Mouse (Mus musculus) lung, embryonic 15.5 days (tissue): ENCODE measurements around the gene Zfp882. TPM values are rescaled to one million over a fixed set of nuclear protein-coding genes. Genes with fewer than 3 reads are reported as not detected.
"Not testable (repeated sequence)": the region's sequence is repeated elsewhere in the genome, so short reads cannot be mapped to it uniquely, and the experiment has no call there.

Experiments
- ATAC-seq: fragments of 200-750 bp; cut with Nextera tagmentation; 2 replicates; pipeline ENCODE4 v1.8.0; 2017; ENCODE audit warnings: moderate number of reproducible peaks, borderline replicate concordance; ENCODE audit not compliant: low FRiP score, low TSS enrichment; ENCODE audit errors: extremely low read depth
- H3K27ac ChIP-seq: fragments of 300-500 bp; sonication (generic); 2 replicates; pipeline ENCODE4 v1.5.1; 2015; ENCODE audit warnings: moderate library complexity, mild to moderate bottlenecking, inconsistent platforms
- H3K27me3 ChIP-seq: fragments of 300-500 bp; sonication (generic); 2 replicates; pipeline ENCODE4 v1.6.1; 2015; ENCODE audit warnings: inconsistent platforms
- H3K36me3 ChIP-seq: fragments of 300-500 bp; sonication (generic); 2 replicates; pipeline ENCODE4 v1.6.1; 2015; ENCODE audit warnings: inconsistent platforms
- H3K4me1 ChIP-seq: fragments of 300-500 bp; sonication (generic); 2 replicates; pipeline ENCODE4 v1.6.1; 2015; ENCODE audit warnings: inconsistent platforms
- H3K4me2 ChIP-seq: fragments of 300-500 bp; sonication (generic); 2 replicates; pipeline ENCODE4 v1.6.1; 2015; ENCODE audit warnings: inconsistent platforms, mild to moderate bottlenecking, moderate library complexity
- H3K4me3 ChIP-seq: fragments of 300-500 bp; sonication (generic); 2 replicates; pipeline ENCODE4 v1.5.1; 2015; ENCODE audit warnings: mild to moderate bottlenecking, inconsistent platforms
- H3K9ac ChIP-seq: fragments of 300-500 bp; sonication (generic); 2 replicates; pipeline ENCODE4 v1.6.1; 2015; ENCODE audit warnings: inconsistent platforms
- H3K9me3 ChIP-seq: fragments of 300-500 bp; sonication (generic); 2 replicates; pipeline ENCODE4 v1.6.1; 2016; ENCODE audit warnings: inconsistent platforms
- WGBS: fragments of 180-500 bp; shearing (Covaris S2); methylation state at CpG from one replicate; pipeline ENCODE4 v1.1.7; 2015; 5-methylcytosine and 5-hydroxymethylcytosine counted together
- polyA plus RNA-seq: library from polyadenylated mRNA; unstranded; fragments of >200 nt; fragmentation: Nextera tagmentation; extraction: Ambion mirVana; gene quantifications from 2 replicates; pipeline ENCODE4 v1.2.1, GENCODE M21; 2015

Gene Zfp882
- polyA plus RNA-seq, 1 experiment from 2014 or later, result 6.6 TPM

- Histone ChIP-seq H3K4me1 (peaks cover 8% of the 10 kb centered on the region), H3K9ac (no peak overlapping the region), H3K27ac (no peak overlapping the region), H3K4me3 (no peak overlapping the region), H3K9me3 (no peaks in the 10 kb centered on the region), H3K36me3 (peaks cover 29% of the 10 kb centered on the region), H3K27me3 (no peaks in the 10 kb centered on the region), H3K4me2 (no peak overlapping the region)
- WGBS, result 93% methylated on average over 3 of the region's 3 CpGs
- ATAC-seq, result no peak
Observed at GRCm38 (mm10) chr8:71926551-71926950, 18.1 kb downstream of the Zfp882 start.

- no peak overlapping the region for H3K9ac ChIP-seq
- no peaks in the 10 kb centered on the region for H3K9me3 ChIP-seq
- no peak overlapping the region for H3K4me3 ChIP-seq
- no peak overlapping the region for H3K4me2 ChIP-seq
- H3K4me1 ChIP-seq, result peaks cover 8% of the 10 kb centered on the region
- no peak overlapping the region for H3K27ac ChIP-seq
- peaks cover 33% of the 10 kb centered on the region for H3K36me3 ChIP-seq
- no peaks in the 10 kb centered on the region for H3K27me3 ChIP-seq
- ATAC-seq, result no peak
Observed at GRCm38 (mm10) chr8:71927779-71928178, 19.4 kb downstream of the Zfp882 start.

GRCm38 (mm10) chr8:71938037-71938436, 29.6 kb downstream of the Zfp882 start:
- not testable (repeated sequence) for H3K27me3 ChIP-seq, H3K36me3 ChIP-seq, H3K4me3 ChIP-seq, H3K4me1 ChIP-seq, H3K4me2 ChIP-seq, ATAC-seq, H3K9me3 ChIP-seq, H3K9ac ChIP-seq, H3K27ac ChIP-seq
- 76% methylated on average over 2 of the region's 2 CpGs for WGBS

GRCm38 (mm10) chr8:71940293-71941208, 32.1 kb downstream of the Zfp882 start:
- Histone ChIP-seq H3K36me3 (no peaks in the 10 kb centered on the region), H3K4me2 (no peak overlapping the region), H3K9me3 (no peaks in the 10 kb centered on the region), H3K4me3 (no peak overlapping the region), H3K27ac (no peak overlapping the region), H3K9ac (no peak overlapping the region), H3K27me3 (no peaks in the 10 kb centered on the region), H3K4me1 (no peaks in the 10 kb centered on the region)
- no peak for ATAC-seq
- 68% methylated on average over 2 of the region's 2 CpGs for WGBS

GRCm38 (mm10) chr8:71941776-71942175, 33.4 kb downstream of the Zfp882 start:
- Histone ChIP-seq H3K9me3 (no peaks in the 10 kb centered on the region), H3K9ac (no peak overlapping the region), H3K27me3 (no peaks in the 10 kb centered on the region), H3K27ac (no peak overlapping the region), H3K4me3 (no peak overlapping the region), H3K4me1 (no peaks in the 10 kb centered on the region), H3K4me2 (no peak overlapping the region), H3K36me3 (no peaks in the 10 kb centered on the region)
- ATAC-seq, result no peak
- WGBS, result 84% methylated on average over 1 of the region's 1 CpGs

- Histone ChIP-seq H3K9ac (no peak overlapping the region), H3K27ac (no peak overlapping the region), H3K9me3 (no peaks in the 10 kb centered on the region), H3K36me3 (no peaks in the 10 kb centered on the region), H3K4me2 (no peak overlapping the region), H3K27me3 (no peaks in the 10 kb centered on the region), H3K4me1 (peaks cover 14% of the 10 kb centered on the region; the same call in 1 of the 2 replicates), H3K4me3 (no peak overlapping the region)
- ATAC-seq, result no peak
- WGBS, result 82% methylated on average over 5 of the region's 5 CpGs
Observed at GRCm38 (mm10) chr8:71948624-71949023, 40.2 kb downstream of the Zfp882 start.

GRCm38 (mm10) chr8:71950482-71951221, 42.2 kb downstream of the Zfp882 start, which contains the start of gene Zfp961:
Gene Zfp961, plus strand, starts transcription at chr8:71951038.
- peak; percentile 100 for ATAC-seq
- peak within 1 kb of the TSS; percentile 84 for H3K4me3 ChIP-seq
- peak within 1 kb of the TSS; percentile 65 for H3K4me2 ChIP-seq
- peak within 1 kb of the TSS; percentile 89 for H3K27ac ChIP-seq
- peak within 1 kb of the TSS; percentile 69 for H3K9ac ChIP-seq
- H3K27me3 ChIP-seq, result no peaks in the 10 kb centered on the region
- H3K36me3 ChIP-seq, result peaks cover 14% of the 10 kb centered on the region; the same call in 1 of the 2 replicates
- 0 out of 2 replicates have a peak, but pooled peaks cover 8% of the 10 kb centered on the region for H3K9me3 ChIP-seq
- 3% methylated on average over 34 of the region's 34 CpGs for WGBS
- peaks cover 14% of the 10 kb centered on the region; the same call in 1 of the 2 replicates for H3K4me1 ChIP-seq

- Histone ChIP-seq H3K9me3 (0 out of 2 replicates have a peak, but pooled peaks cover 8% of the 10 kb centered on the region), H3K27ac (peak overlapping the region; percentile 31; the same call in 1 of the 2 replicates), H3K4me2 (peak overlapping the region; percentile 65), H3K4me1 (peaks cover 14% of the 10 kb centered on the region; the same call in 1 of the 2 replicates), H3K4me3 (peak overlapping the region; percentile 84), H3K9ac (peak overlapping the region; percentile 69), H3K36me3 (peaks cover 14% of the 10 kb centered on the region; the same call in 1 of the 2 replicates), H3K27me3 (no peaks in the 10 kb centered on the region)
- ATAC-seq, result no peak
- 26% methylated on average over 14 of the region's 14 CpGs for WGBS
Observed at GRCm38 (mm10) chr8:71951436-71952161, 43.2 kb downstream of the Zfp882 start.

GRCm38 (mm10) chr8:71952489-71952888, 44.1 kb downstream of the Zfp882 start:
- Histone ChIP-seq H3K9ac (no peak overlapping the region), H3K4me3 (no peak overlapping the region)
- 83% methylated on average over 1 of the region's 1 CpGs for WGBS

GRCm38 (mm10) chr8:71952961-71953700, 44.7 kb downstream of the Zfp882 start:
- H3K9ac ChIP-seq, H3K27ac ChIP-seq, ATAC-seq, H3K4me2 ChIP-seq, H3K4me3 ChIP-seq, H3K9me3 ChIP-seq, H3K27me3 ChIP-seq: not testable (repeated sequence)
- H3K4me1 ChIP-seq, result peaks cover 14% of the 10 kb centered on the region; the same call in 1 of the 2 replicates
- 92% methylated on average over 16 of the region's 16 CpGs for WGBS
- peaks cover 14% of the 10 kb centered on the region; the same call in 1 of the 2 replicates for H3K36me3 ChIP-seq

More at GRCm38 (mm10) chr8:71952489-71952888, 44.1 kb downstream of the Zfp882 start:
- Histone ChIP-seq H3K9me3 (0 out of 2 replicates have a peak, but pooled peaks cover 8% of the 10 kb centered on the region), H3K27ac (no peak overlapping the region), H3K27me3 (no peaks in the 10 kb centered on the region), H3K4me2 (no peak overlapping the region), H3K4me1 (peaks cover 14% of the 10 kb centered on the region; the same call in 1 of the 2 replicates), H3K36me3 (peaks cover 14% of the 10 kb centered on the region; the same call in 1 of the 2 replicates)
- no peak for ATAC-seq
